Mouse (Mus musculus): ENCODE measurements around the gene March9. TPM values are rescaled to one million over a fixed set of nuclear protein-coding genes. Genes with fewer than 3 reads are reported as not detected.
A peak's percentile ranks its signal among the peaks of the same experiment; 100 is the strongest.
"Not testable (repeated sequence)": the region's sequence is repeated elsewhere in the genome, so short reads cannot be mapped to it uniquely, and the experiment has no call there.

Gene March9
- polyA plus RNA-seq, 1 experiment from 2014 or later = 0.50 TPM

DNA sequence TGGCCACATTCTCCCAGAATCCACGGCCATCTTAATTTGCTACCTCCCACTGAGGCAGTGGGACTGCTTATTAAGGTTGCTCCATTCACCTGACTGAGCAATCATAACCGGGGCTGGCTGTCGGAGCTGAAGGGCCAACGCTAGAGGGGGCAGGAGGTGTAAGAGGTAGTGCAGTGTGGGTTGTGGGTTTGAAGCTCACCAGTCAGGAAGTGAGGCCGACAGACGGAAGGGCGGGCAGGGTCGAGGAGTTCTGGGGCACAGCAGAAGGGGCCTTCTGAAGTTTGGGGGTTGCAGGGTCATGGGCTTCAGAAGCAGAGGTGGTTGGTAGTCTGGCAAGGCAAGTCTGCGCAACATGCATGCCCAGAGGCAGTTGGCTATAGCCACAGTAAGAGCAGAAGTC lies 15.1 kb upstream of the March9 start, which contains the start of gene Agap2:
Agap2 (plus strand) TSS at position 205 of the 400 bp plus-strand sequence.
- peaks cover 27% of the 10 kb centered on the region for H3K4me1 ChIP-seq (ENCODE audit: control insufficient read depth, insufficient read depth, low read length)
- 59% methylated on average over 9 of the region's 9 CpGs for WGBS
- H3K4me2 ChIP-seq (ENCODE audit: low read depth, low read length) = no peak within 1 kb of the TSS
- H3K36me3 ChIP-seq (ENCODE audit: control insufficient read depth, insufficient read depth, low read length) = no peaks in the 10 kb centered on the region
- no peak within 1 kb of the TSS for H3K9ac ChIP-seq (ENCODE audit: low read depth, low read length)
- H3K27me3 ChIP-seq (replicated peaks; ENCODE audit: control insufficient read depth, insufficient read depth, low read length) = peaks cover 34% of the 10 kb centered on the region
- H3K4me3 ChIP-seq (ENCODE audit: low read length) = no peak within 1 kb of the TSS
- no peak within 1 kb of the TSS for H3K27ac ChIP-seq (ENCODE audit: low read length)
- ATAC-seq = no peak
- no peaks in the 10 kb centered on the region for H3K9me3 ChIP-seq (ENCODE audit: control insufficient read depth, low read length)

DNA sequence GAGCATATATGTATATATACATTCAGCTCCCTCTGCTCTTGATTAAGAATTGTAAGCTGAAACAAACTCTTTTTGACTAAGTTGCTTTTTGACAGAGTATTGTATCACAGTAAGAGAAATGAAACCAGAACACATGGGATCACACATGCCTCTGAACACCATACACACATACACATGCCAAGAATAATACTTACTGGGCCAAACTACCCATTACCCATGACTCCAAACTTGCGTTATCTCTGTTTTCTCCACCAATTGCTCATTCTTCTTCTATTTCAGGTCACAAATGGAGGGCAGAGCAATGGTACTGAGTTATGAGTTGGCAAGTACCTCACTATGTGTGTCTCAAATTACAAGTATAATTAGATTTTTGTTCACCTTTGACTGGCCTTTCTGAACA lies 14.0 kb upstream of the March9 start:
- Histone ChIP-seq H3K4me1 (ENCODE audit: control insufficient read depth, insufficient read depth, low read length) (peaks cover 21% of the 10 kb centered on the region), H3K4me3 (ENCODE audit: low read length) (no peak overlapping the region), H3K36me3 (ENCODE audit: control insufficient read depth, insufficient read depth, low read length) (no peaks in the 10 kb centered on the region), H3K9ac (ENCODE audit: low read depth, low read length) (no peak overlapping the region), H3K9me3 (ENCODE audit: control insufficient read depth, low read length) (no peaks in the 10 kb centered on the region), H3K4me2 (ENCODE audit: low read depth, low read length) (no peak overlapping the region), H3K27me3 (replicated peaks; ENCODE audit: control insufficient read depth, insufficient read depth, low read length) (peaks cover 23% of the 10 kb centered on the region), H3K27ac (ENCODE audit: low read length) (no peak overlapping the region)
- ATAC-seq = no peak
- 91% methylated on average over 1 of the region's 1 CpGs for WGBS

DNA sequence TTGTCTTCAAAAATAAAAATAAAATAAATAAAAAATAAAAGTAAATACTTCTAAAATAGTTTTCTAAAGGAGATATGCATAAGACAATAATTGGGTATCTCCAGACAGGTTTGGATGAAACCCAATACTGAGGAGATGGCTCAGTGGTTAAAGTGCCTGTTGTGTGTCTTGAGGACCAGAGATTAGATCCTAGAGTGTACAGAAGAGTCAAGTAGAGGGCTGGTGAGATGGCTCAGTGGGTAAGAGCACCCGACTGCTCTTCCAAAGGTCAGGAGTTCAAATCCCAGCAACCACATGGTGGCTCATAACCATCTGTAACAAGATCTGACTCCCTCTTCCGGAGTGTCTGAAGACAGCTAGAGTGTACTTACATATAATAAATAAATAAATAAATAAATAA lies 13.0 kb upstream of the March9 start:
- H3K4me3 ChIP-seq (ENCODE audit: low read length) = not testable (repeated sequence)

DNA sequence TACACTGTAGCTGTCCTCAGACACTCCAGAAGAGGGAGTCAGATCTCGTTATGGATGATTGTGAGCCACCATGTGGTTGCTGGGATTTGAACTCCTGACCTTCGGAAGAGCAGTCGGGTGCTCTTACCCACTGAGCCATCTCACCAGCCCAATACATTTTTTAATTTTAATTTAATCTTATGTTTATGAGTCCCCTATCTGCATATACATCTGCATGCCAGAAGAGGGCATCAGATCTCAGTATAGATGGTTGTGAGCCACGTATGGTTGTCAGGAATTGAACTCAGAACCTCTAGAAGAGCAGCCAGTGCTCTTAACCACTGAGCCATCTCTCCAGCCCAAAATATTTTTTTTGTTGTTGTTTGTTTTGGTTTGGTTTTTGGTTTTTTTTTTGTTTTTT lies 12.3 kb upstream of the March9 start:
- H3K9ac ChIP-seq (ENCODE audit: low read depth, low read length); H3K27ac ChIP-seq (ENCODE audit: low read length); H3K36me3 ChIP-seq (ENCODE audit: control insufficient read depth, insufficient read depth, low read length); H3K4me2 ChIP-seq (ENCODE audit: low read depth, low read length); H3K4me3 ChIP-seq (ENCODE audit: low read length); ATAC-seq; H3K9me3 ChIP-seq (ENCODE audit: control insufficient read depth, low read length); H3K27me3 ChIP-seq (replicated peaks; ENCODE audit: control insufficient read depth, insufficient read depth, low read length): not testable (repeated sequence)
- H3K4me1 ChIP-seq (ENCODE audit: control insufficient read depth, insufficient read depth, low read length) = peaks cover 16% of the 10 kb centered on the region
- WGBS = 81% methylated on average over 4 of the region's 4 CpGs

More for the DNA sequence above, 13.0 kb upstream of the March9 start:
- not testable (repeated sequence) for H3K27ac ChIP-seq (ENCODE audit: low read length); H3K9me3 ChIP-seq (ENCODE audit: control insufficient read depth, low read length); ATAC-seq; H3K9ac ChIP-seq (ENCODE audit: low read depth, low read length); H3K4me2 ChIP-seq (ENCODE audit: low read depth, low read length); H3K36me3 ChIP-seq (ENCODE audit: control insufficient read depth, insufficient read depth, low read length)
- Histone ChIP-seq H3K27me3 (replicated peaks; ENCODE audit: control insufficient read depth, insufficient read depth, low read length) (peaks cover 14% of the 10 kb centered on the region), H3K4me1 (ENCODE audit: control insufficient read depth, insufficient read depth, low read length) (peaks cover 17% of the 10 kb centered on the region)
- WGBS = 65% methylated on average over 2 of the region's 2 CpGs

DNA sequence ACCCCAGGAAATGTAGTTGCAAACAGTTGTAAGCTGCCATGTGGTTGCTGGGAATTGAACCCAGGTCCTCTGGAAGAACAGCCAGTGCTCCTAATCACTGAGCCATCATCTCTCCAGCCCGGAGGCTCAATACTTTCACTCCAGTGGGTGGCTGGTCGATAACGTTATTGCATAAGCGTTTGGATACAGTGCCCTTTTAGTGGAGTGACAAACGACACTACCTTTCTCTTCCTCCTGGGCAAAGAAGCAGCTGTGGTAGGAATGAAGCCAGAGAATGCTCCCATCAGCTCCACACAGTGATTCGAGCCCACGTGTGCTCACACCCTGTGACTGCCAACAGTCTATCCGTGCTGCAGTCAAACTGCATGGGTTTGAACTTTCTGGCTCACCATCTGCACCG lies 11.2 kb upstream of the March9 start:
- H3K36me3 ChIP-seq (ENCODE audit: control insufficient read depth, insufficient read depth, low read length) = peaks cover 16% of the 10 kb centered on the region
- peak overlapping the region; percentile 69 for H3K4me3 ChIP-seq (ENCODE audit: low read length)
- no peaks in the 10 kb centered on the region for H3K9me3 ChIP-seq (ENCODE audit: control insufficient read depth, low read length)
- H3K4me1 ChIP-seq (ENCODE audit: control insufficient read depth, insufficient read depth, low read length) = peaks cover 23% of the 10 kb centered on the region
- WGBS = 64% methylated on average over 9 of the region's 9 CpGs
- no peak for ATAC-seq
- H3K4me2 ChIP-seq (ENCODE audit: low read depth, low read length) = peak overlapping the region; percentile 94
- no peak overlapping the region for H3K27ac ChIP-seq (ENCODE audit: low read length)
- peaks cover 7% of the 10 kb centered on the region; the same call in 1 of the 2 replicates for H3K27me3 ChIP-seq (replicated peaks; ENCODE audit: control insufficient read depth, insufficient read depth, low read length)
- H3K9ac ChIP-seq (ENCODE audit: low read depth, low read length) = peak overlapping the region; percentile 80; the same call in 1 of the 2 replicates

DNA sequence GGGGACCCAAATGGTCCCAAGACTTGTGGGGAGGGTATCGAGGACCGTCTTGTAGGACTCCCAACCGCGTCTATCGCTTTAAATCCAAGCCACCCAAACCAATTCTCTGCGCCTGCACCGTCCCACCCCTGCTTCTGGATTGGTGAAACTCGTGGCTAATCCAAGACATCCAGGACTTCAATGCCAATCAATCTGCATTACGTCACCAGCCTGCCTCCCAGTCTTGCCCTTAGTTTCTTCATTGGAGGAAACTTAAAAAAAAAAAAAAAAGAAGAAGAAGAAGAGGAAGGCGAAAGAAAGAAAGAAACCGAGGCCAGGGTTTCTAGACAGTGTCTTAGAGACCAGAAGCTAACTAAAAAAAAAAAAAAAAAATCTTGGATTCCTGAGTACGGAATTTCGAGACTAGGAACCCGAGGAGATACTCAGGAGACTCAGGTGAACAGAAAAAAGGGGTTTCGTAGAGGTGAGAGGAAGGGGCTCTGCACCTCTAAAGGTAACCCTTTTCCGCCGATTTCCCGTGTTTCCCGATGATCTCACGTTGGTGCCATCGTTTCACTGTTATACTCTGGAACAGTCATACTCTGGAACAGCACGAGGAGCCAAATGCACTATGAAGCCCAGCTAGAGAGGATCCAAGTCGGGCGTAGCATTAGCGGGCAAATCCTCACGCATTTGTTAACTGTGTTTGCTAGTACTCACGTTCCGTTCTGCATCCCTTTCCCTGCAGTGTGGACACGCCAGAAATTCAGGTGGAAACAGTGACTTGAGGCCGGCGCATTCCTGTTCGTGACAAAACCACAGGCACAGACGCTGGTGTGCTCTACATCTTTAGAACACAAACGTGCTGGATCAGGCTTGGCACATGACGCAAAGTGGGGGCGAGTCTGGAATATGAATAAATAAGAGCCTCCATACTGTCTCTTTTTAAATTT lies 10.5 kb upstream of the March9 start, which contains the start of gene Tspan31:
Tspan31 (minus strand) TSS at position 75 of the 932 bp plus-strand sequence.
- Histone ChIP-seq H3K27me3 (replicated peaks; ENCODE audit: control insufficient read depth, insufficient read depth, low read length) (peaks cover 4% of the 10 kb centered on the region; the same call in 1 of the 2 replicates), H3K9ac (ENCODE audit: low read depth, low read length) (peak within 1 kb of the TSS; percentile 84), H3K4me3 (ENCODE audit: low read length) (peak within 1 kb of the TSS; percentile 69), H3K9me3 (ENCODE audit: control insufficient read depth, low read length) (no peaks in the 10 kb centered on the region), H3K4me1 (ENCODE audit: control insufficient read depth, insufficient read depth, low read length) (peaks cover 23% of the 10 kb centered on the region), H3K36me3 (ENCODE audit: control insufficient read depth, insufficient read depth, low read length) (peaks cover 21% of the 10 kb centered on the region), H3K4me2 (ENCODE audit: low read depth, low read length) (peak within 1 kb of the TSS; percentile 94), H3K27ac (ENCODE audit: low read length) (peak within 1 kb of the TSS; percentile 86)
- ATAC-seq = peak; percentile 86
- WGBS = 1% methylated on average over 36 of the region's 36 CpGs

DNA sequence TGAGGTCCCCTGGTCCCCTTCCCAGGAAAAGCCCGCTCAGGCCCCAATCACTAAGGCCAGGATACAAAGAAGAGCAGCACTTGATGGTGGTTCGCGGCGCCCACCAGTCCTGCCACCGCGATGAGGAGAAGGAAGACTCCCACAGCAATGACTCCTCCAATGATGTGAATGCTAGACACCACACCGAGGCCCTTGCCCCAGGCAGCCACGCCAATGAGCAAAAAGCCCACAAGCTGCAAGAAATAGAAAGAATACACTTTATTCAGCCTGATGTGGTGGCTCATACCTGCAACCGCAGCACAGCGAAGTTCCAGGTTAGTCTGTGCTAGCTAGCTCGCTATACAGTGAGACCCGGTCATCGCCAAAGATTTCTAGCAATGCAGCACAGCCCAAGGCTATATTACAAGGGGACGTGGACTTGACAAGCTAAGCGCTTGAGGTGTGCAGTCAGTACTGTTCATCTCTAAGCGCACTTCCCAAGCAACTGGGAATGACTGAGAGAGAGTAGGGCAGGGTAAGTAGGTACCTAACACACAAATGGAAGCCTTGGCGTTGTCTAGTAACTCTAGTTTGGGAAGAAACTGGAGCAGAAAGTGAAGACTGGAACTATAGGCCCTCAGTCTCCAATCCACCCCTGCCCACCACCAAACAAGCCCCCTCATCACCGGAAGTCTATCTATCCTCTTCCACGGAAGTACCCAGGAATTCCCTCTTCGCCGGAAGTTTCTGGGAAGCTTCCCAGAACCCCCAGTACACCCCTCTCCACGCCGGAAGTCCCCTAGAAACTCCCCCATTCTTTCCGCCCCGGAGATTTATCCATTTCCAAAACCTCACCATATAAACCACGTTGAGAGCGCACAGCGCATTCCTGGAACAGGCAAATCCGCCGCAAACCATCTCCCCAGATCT lies 9.6 kb upstream of the March9 start:
- H3K36me3 ChIP-seq (ENCODE audit: control insufficient read depth, insufficient read depth, low read length) = peaks cover 21% of the 10 kb centered on the region
- 6% methylated on average over 30 of the region's 30 CpGs for WGBS
- H3K9me3 ChIP-seq (ENCODE audit: control insufficient read depth, low read length) = no peaks in the 10 kb centered on the region
- peak overlapping the region; percentile 94 for H3K4me2 ChIP-seq (ENCODE audit: low read depth, low read length)
- peak overlapping the region; percentile 84 for H3K9ac ChIP-seq (ENCODE audit: low read depth, low read length)
- peak overlapping the region; percentile 86 for H3K27ac ChIP-seq (ENCODE audit: low read length)
- peak; percentile 34 for ATAC-seq
- H3K4me1 ChIP-seq (ENCODE audit: control insufficient read depth, insufficient read depth, low read length) = peaks cover 32% of the 10 kb centered on the region
- no peaks in the 10 kb centered on the region for H3K27me3 ChIP-seq (replicated peaks; ENCODE audit: control insufficient read depth, insufficient read depth, low read length)
- H3K4me3 ChIP-seq (ENCODE audit: low read length) = peak overlapping the region; percentile 69

DNA sequence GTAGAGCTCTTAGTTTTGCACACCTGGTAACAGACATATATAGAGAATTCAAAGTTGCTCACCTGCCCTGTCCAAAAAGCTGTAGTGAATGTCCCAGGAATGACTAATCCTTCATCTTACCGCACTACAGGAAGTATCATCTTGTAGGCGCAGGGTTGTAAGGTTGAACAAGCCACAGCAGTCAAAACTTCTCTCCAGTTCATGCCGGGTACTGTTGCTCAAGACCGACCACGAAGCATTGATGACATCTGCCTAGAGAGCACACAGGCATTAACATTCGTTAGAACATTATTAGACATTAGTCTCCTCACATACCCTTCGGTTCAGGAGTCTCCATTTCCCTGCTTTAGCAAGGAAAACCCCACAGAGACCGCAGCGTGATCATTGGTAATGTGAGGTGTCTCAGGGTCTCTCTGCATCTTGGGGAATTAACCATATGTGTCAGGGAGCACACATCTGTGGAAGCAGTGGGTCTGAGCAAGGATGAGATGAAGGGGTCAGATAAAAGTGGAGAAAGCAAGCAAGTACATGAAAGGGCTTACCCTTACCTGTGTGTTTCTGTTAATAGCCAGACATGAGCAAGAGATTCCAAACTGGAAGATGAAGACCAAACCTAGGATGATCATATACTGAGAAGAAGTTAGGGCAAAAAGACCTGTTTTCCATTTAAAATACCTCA lies 8.5 kb upstream of the March9 start:
- H3K9me3 ChIP-seq (ENCODE audit: control insufficient read depth, low read length) = no peaks in the 10 kb centered on the region
- WGBS = 70% methylated on average over 9 of the region's 9 CpGs
- ATAC-seq = no peak
- H3K4me2 ChIP-seq (ENCODE audit: low read depth, low read length) = peak overlapping the region; percentile 94
- H3K4me3 ChIP-seq (ENCODE audit: low read length) = peak overlapping the region; percentile 69
- H3K36me3 ChIP-seq (ENCODE audit: control insufficient read depth, insufficient read depth, low read length) = peaks cover 21% of the 10 kb centered on the region
- H3K27me3 ChIP-seq (replicated peaks; ENCODE audit: control insufficient read depth, insufficient read depth, low read length) = no peaks in the 10 kb centered on the region
- H3K27ac ChIP-seq (ENCODE audit: low read length) = peak overlapping the region; percentile 86
- H3K4me1 ChIP-seq (ENCODE audit: control insufficient read depth, insufficient read depth, low read length) = peaks cover 33% of the 10 kb centered on the region
- no peak overlapping the region for H3K9ac ChIP-seq (ENCODE audit: low read depth, low read length)
